Mouse (Mus musculus) embryonic facial prominence, embryonic 10.5 days (tissue): ENCODE results near the gene Lpin3. TPM values are rescaled to one million over a fixed set of nuclear protein-coding genes. Genes with fewer than 3 reads are reported as not detected.

ENCODE experiments used
- DNase-seq: peaks from one replicate; pipeline ENCODE4 v3.0.0-alpha.2; 2017; ENCODE audit warnings: low spot score
- H3K27ac ChIP-seq: fragments of 300-500 bp; sonication (generic); replicated peaks from 2 replicates; pipeline ENCODE4 v1.5.1; 2016; ENCODE audit warnings: mild to moderate bottlenecking
- H3K27me3 ChIP-seq: fragments of 300-500 bp; sonication (generic); replicated peaks from 2 replicates; pipeline ENCODE4 v1.6.1; 2016; ENCODE audit warnings: low read depth, mild to moderate bottlenecking; ENCODE audit not compliant: poor library complexity, severe bottlenecking
- H3K36me3 ChIP-seq: fragments of 300-500 bp; sonication (generic); replicated peaks from 2 replicates; pipeline ENCODE4 v1.6.1; 2016; ENCODE audit warnings: mild to moderate bottlenecking, moderate library complexity
- H3K4me1 ChIP-seq: fragments of 300-500 bp; sonication (generic); 2 replicates; pipeline ENCODE4 v1.6.1; 2016
- H3K4me3 ChIP-seq: fragments of 300-500 bp; sonication (generic); 2 replicates; pipeline ENCODE4 v1.5.1; 2016; ENCODE audit warnings: mild to moderate bottlenecking, moderate library complexity
- H3K9me3 ChIP-seq: fragments of 300-500 bp; sonication (generic); 2 replicates; pipeline ENCODE4 v1.6.1; 2016; ENCODE audit warnings: mild to moderate bottlenecking
- WGBS: fragments of 180-500 bp; shearing (Covaris S2); methylation state at CpG from one replicate; pipeline ENCODE4 v1.1.7; 2016; 5-methylcytosine and 5-hydroxymethylcytosine counted together
- polyA plus RNA-seq: library from polyadenylated mRNA; unstranded; fragments of >200 nt; fragmentation: Nextera tagmentation; extraction: Ambion mirVana; gene quantifications from 2 replicates; pipeline ENCODE4 v1.2.1, GENCODE M21; 2016

Lpin3 gene
- polyA plus RNA-seq, 1 experiment from 2014 or later: 2.0 TPM

GRCm38 (mm10) chr2:160918154-160918929, 37.9 kb downstream of the Lpin3 start:
- Histone ChIP-seq H3K36me3 (no peaks in the 10 kb centered on the region), H3K27ac (peak overlapping the region; percentile 49), H3K27me3 (peaks cover 34% of the 10 kb centered on the region), H3K4me3 (no peak overlapping the region), H3K9me3 (no peaks in the 10 kb centered on the region), H3K4me1 (peaks cover 57% of the 10 kb centered on the region)
- WGBS: 64% methylated on average over 8 of the region's 8 CpGs
- DNase-seq: no peak

DNA sequence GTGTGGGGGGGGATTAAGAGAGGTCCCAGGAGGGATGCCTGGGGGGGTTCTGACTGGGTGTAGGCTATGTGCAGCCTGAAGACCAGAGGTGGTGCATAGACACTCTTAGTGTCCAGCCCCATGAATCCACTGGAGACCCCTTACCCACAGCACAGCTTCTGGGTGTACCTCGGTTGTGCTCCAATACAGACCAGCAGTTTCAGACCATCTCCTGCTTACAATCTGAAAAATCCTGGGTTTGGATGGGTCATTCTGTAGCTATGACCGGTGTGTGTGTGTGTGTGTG, 38.4 kb downstream of the Lpin3 start:
- Histone ChIP-seq H3K4me3 (no peak overlapping the region), H3K4me1 (peaks cover 57% of the 10 kb centered on the region), H3K27me3 (peaks cover 29% of the 10 kb centered on the region), H3K9me3 (no peaks in the 10 kb centered on the region), H3K36me3 (no peaks in the 10 kb centered on the region), H3K27ac (0 out of 2 replicates have a peak overlapping the region, but pooled peaks have one; percentile 49)
- WGBS: 78% methylated on average over 2 of the region's 2 CpGs
- DNase-seq: no peak

DNA sequence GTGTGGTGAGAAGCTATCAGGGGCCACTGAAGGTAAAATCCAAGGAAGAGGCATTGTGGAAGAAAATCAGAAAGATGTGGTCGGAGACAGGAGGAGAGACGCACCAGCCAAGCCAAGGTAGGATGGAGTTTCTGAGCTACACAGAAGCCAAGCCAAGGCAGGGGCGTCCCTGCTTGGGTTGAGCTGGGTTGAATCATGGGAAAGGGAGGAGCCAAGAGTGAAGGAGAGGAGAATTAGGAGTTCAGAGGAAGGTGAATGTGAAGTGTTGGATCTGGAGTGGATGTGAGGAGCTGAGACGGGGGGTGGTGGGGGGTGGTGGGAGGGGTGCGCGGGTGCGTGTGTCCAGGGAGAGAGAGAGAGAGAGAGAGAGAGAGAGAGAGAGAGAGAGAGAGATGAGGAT, 40.8 kb downstream of the Lpin3 start:
- H3K27ac ChIP-seq: 0 out of 2 replicates have a peak overlapping the region, but pooled peaks have one; percentile 7
- WGBS: 68% methylated on average over 7 of the region's 7 CpGs

GRCm38 (mm10) chr2:160925203-160925602, 44.7 kb downstream of the Lpin3 start:
- no peak overlapping the region; the same call in 1 of the 2 replicates for H3K27ac ChIP-seq
- no peaks in the 10 kb centered on the region for H3K9me3 ChIP-seq
- no peaks in the 10 kb centered on the region for H3K36me3 ChIP-seq
- WGBS: 83% methylated on average over 9 of the region's 9 CpGs
- H3K27me3 ChIP-seq: no peaks in the 10 kb centered on the region
- H3K4me1 ChIP-seq: peaks cover 31% of the 10 kb centered on the region
- H3K4me3 ChIP-seq: no peak overlapping the region
- DNase-seq: no peak

More for the DNA sequence above, 40.8 kb downstream of the Lpin3 start:
- H3K27me3 ChIP-seq: peaks cover 4% of the 10 kb centered on the region; the same call in 1 of the 2 replicates
- H3K36me3 ChIP-seq: no peaks in the 10 kb centered on the region
- no peak for DNase-seq
- no peak overlapping the region for H3K4me3 ChIP-seq
- no peaks in the 10 kb centered on the region for H3K9me3 ChIP-seq
- H3K4me1 ChIP-seq: peaks cover 51% of the 10 kb centered on the region

GRCm38 (mm10) chr2:160931378-160931777, 50.9 kb downstream of the Lpin3 start:
- DNase-seq: no peak
- H3K36me3 ChIP-seq: no peaks in the 10 kb centered on the region
- 0 out of 2 replicates have a peak overlapping the region, but pooled peaks have one; percentile 44 for H3K27ac ChIP-seq
- no peaks in the 10 kb centered on the region for H3K27me3 ChIP-seq
- H3K4me1 ChIP-seq: peaks cover 28% of the 10 kb centered on the region
- H3K9me3 ChIP-seq: no peaks in the 10 kb centered on the region
- no peak overlapping the region for H3K4me3 ChIP-seq
- 91% methylated on average over 5 of the region's 5 CpGs for WGBS

DNA sequence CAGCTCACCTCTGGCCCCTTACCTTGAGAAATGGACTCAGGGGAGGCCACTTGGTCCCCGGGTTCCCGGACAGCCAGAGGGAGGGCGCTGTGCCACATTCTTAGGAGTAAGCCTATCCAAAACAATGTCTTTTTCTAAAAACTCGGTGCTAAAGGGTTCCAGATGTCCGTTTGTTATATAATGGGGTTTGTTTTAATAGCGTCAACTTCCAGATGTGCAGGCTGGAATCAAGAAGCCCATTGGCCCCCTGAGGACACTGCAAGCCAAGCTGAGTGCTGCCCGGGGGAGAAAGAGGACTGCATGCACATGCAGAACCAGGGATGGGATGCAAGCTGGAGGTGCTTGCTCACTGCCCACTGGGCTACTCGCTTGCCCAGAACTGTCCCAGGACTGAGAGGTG, 51.9 kb downstream of the Lpin3 start:
- Histone ChIP-seq H3K4me1 (peaks cover 23% of the 10 kb centered on the region), H3K27me3 (no peaks in the 10 kb centered on the region), H3K4me3 (no peak overlapping the region), H3K27ac (peak overlapping the region; percentile 57), H3K9me3 (no peaks in the 10 kb centered on the region), H3K36me3 (no peaks in the 10 kb centered on the region)
- 37% methylated on average over 8 of the region's 8 CpGs for WGBS
- DNase-seq: peak; percentile 65

DNA sequence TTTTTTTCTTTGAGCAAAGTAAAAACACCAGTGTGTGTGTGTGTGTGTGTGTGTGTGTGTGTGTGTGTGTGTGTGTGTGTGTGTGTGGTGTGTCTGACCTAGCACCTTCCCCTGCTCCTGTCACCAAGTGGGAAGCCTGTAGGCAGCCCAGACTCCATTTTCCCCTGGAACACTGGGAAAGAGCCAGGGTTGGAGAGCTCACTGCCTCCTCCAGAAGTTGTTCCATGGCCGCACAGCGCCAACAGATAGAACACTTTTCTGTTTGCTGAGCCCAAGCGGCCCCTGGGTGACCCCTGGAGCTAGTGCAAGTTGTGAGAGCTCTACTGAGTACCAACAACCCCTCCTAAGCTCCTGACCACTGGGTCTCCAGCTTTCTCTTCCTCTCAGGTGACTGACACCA, 52.5 kb downstream of the Lpin3 start:
- Histone ChIP-seq H3K9me3 (no peaks in the 10 kb centered on the region), H3K4me3 (no peak overlapping the region), H3K36me3 (no peaks in the 10 kb centered on the region), H3K27ac (0 out of 2 replicates have a peak overlapping the region, but pooled peaks have one; percentile 27), H3K4me1 (peaks cover 23% of the 10 kb centered on the region), H3K27me3 (no peaks in the 10 kb centered on the region)
- no peak for DNase-seq
- 72% methylated on average over 3 of the region's 3 CpGs for WGBS

GRCm38 (mm10) chr2:160933890-160934289, 53.4 kb downstream of the Lpin3 start:
- no peaks in the 10 kb centered on the region for H3K9me3 ChIP-seq
- H3K4me1 ChIP-seq: peaks cover 23% of the 10 kb centered on the region
- H3K27me3 ChIP-seq: no peaks in the 10 kb centered on the region

DNA sequence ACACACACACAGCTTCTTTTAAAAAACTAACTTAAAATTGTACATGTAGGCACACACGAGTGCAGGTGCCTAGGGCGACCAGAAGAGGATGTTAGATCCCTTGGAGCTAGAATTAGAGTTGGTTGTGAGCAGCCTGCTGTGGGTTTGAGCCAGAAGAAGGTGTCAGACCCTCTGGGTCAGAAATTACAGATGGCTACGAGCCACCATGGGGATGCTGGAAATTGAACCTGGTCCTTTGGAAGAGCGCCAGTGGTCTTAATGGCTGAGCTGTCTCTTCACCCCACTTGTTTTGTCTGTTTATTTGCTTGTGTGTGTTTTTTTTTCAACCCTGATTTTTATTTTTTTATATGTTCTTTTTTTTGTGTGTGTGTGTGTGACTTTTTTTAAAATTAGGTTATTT, 54.0 kb downstream of the Lpin3 start:
- no peaks in the 10 kb centered on the region for H3K36me3 ChIP-seq
- 86% methylated on average over 4 of the region's 4 CpGs for WGBS
- no peaks in the 10 kb centered on the region for H3K27me3 ChIP-seq
- no peak for DNase-seq
- H3K27ac ChIP-seq: no peak overlapping the region
- no peak overlapping the region for H3K4me3 ChIP-seq
- H3K4me1 ChIP-seq: peaks cover 18% of the 10 kb centered on the region
- no peaks in the 10 kb centered on the region for H3K9me3 ChIP-seq

More at GRCm38 (mm10) chr2:160933890-160934289, 53.4 kb downstream of the Lpin3 start:
- DNase-seq: no peak
- WGBS: 60% methylated on average over 5 of the region's 5 CpGs
- Histone ChIP-seq H3K36me3 (no peaks in the 10 kb centered on the region), H3K4me3 (no peak overlapping the region), H3K27ac (no peak overlapping the region)

GRCm38 (mm10) chr2:160940930-160941709, 60.6 kb downstream of the Lpin3 start:
- H3K9me3 ChIP-seq: no peaks in the 10 kb centered on the region
- H3K4me1 ChIP-seq: peaks cover 11% of the 10 kb centered on the region; the same call in 1 of the 2 replicates
- peaks cover 13% of the 10 kb centered on the region for H3K36me3 ChIP-seq
- H3K4me3 ChIP-seq: no peak overlapping the region
- 72% methylated on average over 17 of the region's 17 CpGs for whole genome bisulfite sequencing
- no peaks in the 10 kb centered on the region for H3K27me3 ChIP-seq
- H3K27ac ChIP-seq: no peak overlapping the region
- DNase-seq: peak; percentile 26

GRCm38 (mm10) chr2:160942443-160942842, 62.0 kb downstream of the Lpin3 start:
- DNase-seq: no peak
- H3K27ac ChIP-seq: no peak overlapping the region
- 64% methylated on average over 3 of the region's 3 CpGs for WGBS

GRCm38 (mm10) chr2:160951595-160951994, 71.1 kb downstream of the Lpin3 start:
- 82% methylated on average over 4 of the region's 4 CpGs for WGBS
- H3K4me1 ChIP-seq: no peaks in the 10 kb centered on the region
- no peaks in the 10 kb centered on the region for H3K9me3 ChIP-seq
- no peak overlapping the region for H3K4me3 ChIP-seq
- H3K36me3 ChIP-seq: peaks cover 92% of the 10 kb centered on the region
- no peak overlapping the region for H3K27ac ChIP-seq
- H3K27me3 ChIP-seq: no peaks in the 10 kb centered on the region
- no peak for DNase-seq

More at GRCm38 (mm10) chr2:160942443-160942842, 62.0 kb downstream of the Lpin3 start:
- Histone ChIP-seq H3K9me3 (no peaks in the 10 kb centered on the region), H3K4me1 (peaks cover 11% of the 10 kb centered on the region; the same call in 1 of the 2 replicates), H3K27me3 (no peaks in the 10 kb centered on the region), H3K36me3 (peaks cover 24% of the 10 kb centered on the region), H3K4me3 (no peak overlapping the region)
